In the genomic region with DNA sequence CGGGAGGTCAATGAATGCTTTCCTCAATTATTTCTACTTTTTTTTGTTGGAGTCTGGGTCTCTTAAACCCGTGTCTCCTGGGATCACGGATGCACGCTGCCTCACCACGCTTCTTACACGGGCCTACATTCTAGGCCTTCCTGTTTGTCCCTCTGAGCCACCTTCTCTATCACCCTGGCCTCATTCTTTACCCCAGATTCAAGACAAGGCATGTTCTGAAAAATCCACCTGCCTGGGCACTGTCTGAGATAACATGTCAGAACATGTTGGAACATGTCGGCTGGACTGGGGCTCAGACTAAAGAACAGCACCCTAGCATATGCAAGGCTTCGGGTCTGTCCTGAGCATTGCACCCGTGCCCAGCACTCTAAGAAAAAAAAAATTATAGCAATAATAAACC, we compare ENCODE assay signal across 21 mouse cellular contexts.
DNase-seq lines count a peak whose midpoint lies in the region; ATAC-seq and TF ChIP-seq lines count a peak whose summit lies in the region.
"Had no signal": no experiment of that assay in that cellular context is flagged by ENCODE, and none has a peak within 500 bp of the region (broad histone marks: within the 10 kb centered on the region; RNA-seq: fewer than 3 reads in every experiment).

No protein-coding gene starts in this region.

- TF ChIP-seq POLR2A in CH12.LX (IDR thresholded peaks at IDR 0.05; ENCODE audit: low read depth, low read length) (peak; percentile 20; the same call in 1 of the 2 replicates), ES-Bruce4 (IDR thresholded peaks at IDR 0.05; ENCODE audit: insufficient read depth, low read length) (no peak)

- H3K36me3 ChIP-seq in hindbrain, embryonic 14.5 days (replicated peaks; ENCODE audit: control insufficient read depth, insufficient read depth) = peaks cover 98% of the 10 kb centered on the region
- H3K36me3 ChIP-seq in hindbrain, embryonic 11.5 days (ENCODE audit: control insufficient read depth, insufficient read depth, low read length) = peaks cover 14% of the 10 kb centered on the region
- H3K36me3 ChIP-seq in CH12.LX (replicated peaks in 1 of 2; ENCODE audit: control insufficient read depth in 1 of 2, insufficient read depth in 1 of 2, low read length in 1 of 2) (peaks cover 73 to 88% of the 10 kb centered on the region in 2 experiments), ES-Bruce4 (ENCODE audit: control insufficient read depth, insufficient read depth, low read length, poor library complexity, severe bottlenecking) (no peaks in the 10 kb centered on the region)
- peaks cover 77% of the 10 kb centered on the region for H3K36me3 ChIP-seq in kidney, embryonic 16.5 days (ENCODE audit: insufficient read depth, low read length)

- H3K79me2 ChIP-seq in CH12.LX (replicated peaks; ENCODE audit: control insufficient read depth, extremely low read depth, insufficient read depth, poor library complexity, severe bottlenecking) = peaks cover 23% of the 10 kb centered on the region

- 94% methylated on average over 9 of the region's 9 CpGs for WGBS in hindbrain, embryonic 14.5 days
- 95% methylated on average over 9 of the region's 9 CpGs for WGBS in hindbrain, embryonic 11.5 days
- WGBS in kidney, embryonic 16.5 days = 95% methylated on average over 9 of the region's 9 CpGs

- no peak for TF ChIP-seq RAD21 in CH12.LX (IDR thresholded peaks at IDR 0.05; ENCODE audit: low read depth, low read length)

- no peak overlapping the region for H3K4me3 ChIP-seq in hindbrain, embryonic 14.5 days (replicated peaks; ENCODE audit: low read length)
- no peak overlapping the region for H3K4me3 ChIP-seq in hindbrain, embryonic 11.5 days (ENCODE audit: low read depth, low read length)
- peak overlapping the region in 1 of 3 experiments; percentile 39 for H3K4me3 ChIP-seq in CH12.LX (replicated peaks in 1 of 3; ENCODE audit: low read depth in 2 of 3, low read length in 2 of 3, poor library complexity in 1 of 3)
- H3K4me3 ChIP-seq in ES-Bruce4 (ENCODE audit: low read depth, low read length) = no peak overlapping the region
- H3K4me3 ChIP-seq in kidney, embryonic 16.5 days (ENCODE audit: low read length) = no peak overlapping the region
- H3K4me3 ChIP-seq: embryonic facial prominence, embryonic 10.5 days; embryonic facial prominence, embryonic 12.5 days; forebrain, embryonic 10.5 days; forebrain, embryonic 12.5 days had no signal

- H3K27me3 ChIP-seq in hindbrain, embryonic 14.5 days (ENCODE audit: control insufficient read depth, insufficient read depth, low read length) = no peaks in the 10 kb centered on the region
- no peaks in the 10 kb centered on the region for H3K27me3 ChIP-seq in hindbrain, embryonic 11.5 days (ENCODE audit: control insufficient read depth, insufficient read depth, low read length)
- H3K27me3 ChIP-seq in CH12.LX (replicated peaks) (no peaks in the 10 kb centered on the region), ES-Bruce4 (ENCODE audit: control insufficient read depth, insufficient read depth, low read length, poor library complexity, severe bottlenecking) (no peaks in the 10 kb centered on the region)
- no peaks in the 10 kb centered on the region for H3K27me3 ChIP-seq in kidney, embryonic 16.5 days (ENCODE audit: insufficient read depth, low read length)
- H3K27me3 ChIP-seq: embryonic facial prominence, embryonic 12.5 days; forebrain, embryonic 12.5 days; Patski had no signal

- in situ Hi-C loops in CH12.LX (cut with MboI; ENCODE audit: low pct_ligation_motif_present, low pct_unique_long_range_greater_than_20kb, low sequenced_read_pairs) = loop anchor here (25.0 kb wide), 1 partner anchor 249 kb away; no protein-coding TSS in a partner anchor

- TF ChIP-seq CTCF in CH12.LX (conservative IDR thresholded peaks at IDR 0.05 in 1 of 2, IDR thresholded peaks at IDR 0.05 in 1 of 2; ENCODE audit: low read depth in 2 of 2, low read length in 2 of 2) = no peak
- no peak for TF ChIP-seq CTCF in ES-Bruce4 (IDR thresholded peaks at IDR 0.05; ENCODE audit: low read depth, low read length)

- H3K4me2 ChIP-seq in hindbrain, embryonic 14.5 days (replicated peaks) = no peak overlapping the region
- H3K4me2 ChIP-seq in hindbrain, embryonic 11.5 days (replicated peaks; ENCODE audit: low read depth, low read length) = no peak overlapping the region
- 0 out of 2 replicates have a peak overlapping the region, but pooled peaks have one; percentile 8 for H3K4me2 ChIP-seq in CH12.LX (ENCODE audit: insufficient read depth, low read depth, poor library complexity, severe bottlenecking)
- no peak overlapping the region for H3K4me2 ChIP-seq in kidney, embryonic 16.5 days (replicated peaks; ENCODE audit: low read depth, low read length)
- H3K4me2 ChIP-seq: embryonic facial prominence, embryonic 12.5 days; forebrain, embryonic 12.5 days had no signal

- no peak for ATAC-seq in hindbrain, embryonic 14.5 days (ENCODE audit: low FRiP score)
- ATAC-seq in hindbrain, embryonic 11.5 days (ENCODE audit: low FRiP score) = no peak
- no peak for ATAC-seq in kidney, embryonic 16.5 days (ENCODE audit: low FRiP score, low TSS enrichment)
- ATAC-seq: activated CD4-positive, CD25-positive, alpha-beta regulatory T cell, adult 4 months had no signal

- TF ChIP-seq EP300 in CH12.LX (IDR thresholded peaks at IDR 0.05; ENCODE audit: low read length) (peak; percentile 75; the same call in 1 of the 2 replicates), ES-Bruce4 (IDR thresholded peaks at IDR 0.05; ENCODE audit: insufficient read depth, low read depth, low read length) (peak; percentile 63; the same call in 1 of the 2 replicates)

- no peaks in the 10 kb centered on the region for H3K9me3 ChIP-seq in hindbrain, embryonic 14.5 days (ENCODE audit: control insufficient read depth, low read length)
- H3K9me3 ChIP-seq in hindbrain, embryonic 11.5 days (ENCODE audit: control insufficient read depth, low read length) = no peaks in the 10 kb centered on the region
- H3K9me3 ChIP-seq in CH12.LX (replicated peaks; ENCODE audit: low read length) (no peaks in the 10 kb centered on the region), ES-Bruce4 (replicated peaks; ENCODE audit: control insufficient read depth, insufficient read depth, low read length, poor library complexity, severe bottlenecking) (no peaks in the 10 kb centered on the region)
- H3K9me3 ChIP-seq in kidney, embryonic 16.5 days (ENCODE audit: low read length) = no peaks in the 10 kb centered on the region
- H3K9me3 ChIP-seq: embryonic facial prominence, embryonic 10.5 days; embryonic facial prominence, embryonic 12.5 days; forebrain, embryonic 10.5 days; forebrain, embryonic 12.5 days; G1E had no signal

- peaks cover 15% of the 10 kb centered on the region for H3K4me1 ChIP-seq in hindbrain, embryonic 14.5 days (replicated peaks; ENCODE audit: control insufficient read depth, insufficient read depth, low read length)
- no peaks in the 10 kb centered on the region; the same call in 1 of the 2 replicates for H3K4me1 ChIP-seq in hindbrain, embryonic 11.5 days (replicated peaks; ENCODE audit: control insufficient read depth, insufficient read depth, low read length)
- H3K4me1 ChIP-seq in CH12.LX (ENCODE audit: control insufficient read depth in 1 of 2, insufficient read depth in 2 of 2) (peaks cover 43 to 71% of the 10 kb centered on the region in 2 experiments), ES-Bruce4 (ENCODE audit: control insufficient read depth, insufficient read depth, low read length) (peaks cover 11% of the 10 kb centered on the region)
- peaks cover 10% of the 10 kb centered on the region for H3K4me1 ChIP-seq in kidney, embryonic 16.5 days (ENCODE audit: insufficient read depth, low read length)
- H3K4me1 ChIP-seq: embryonic facial prominence, embryonic 12.5 days had no signal

- 0 out of 2 replicates have a peak overlapping the region, but pooled peaks have one; percentile 32 for H3K27ac ChIP-seq in hindbrain, embryonic 14.5 days
- H3K27ac ChIP-seq in hindbrain, embryonic 11.5 days (ENCODE audit: low read depth, low read length) = no peak overlapping the region
- peak overlapping the region; percentile 98 for H3K27ac ChIP-seq in CH12.LX (ENCODE audit: insufficient read depth, low read depth)
- H3K27ac ChIP-seq in ES-Bruce4 (ENCODE audit: insufficient read depth, low read length) = peak overlapping the region; percentile 48
- H3K27ac ChIP-seq in kidney, embryonic 16.5 days (ENCODE audit: low read length) = no peak overlapping the region
- H3K27ac ChIP-seq: embryonic facial prominence, embryonic 10.5 days; embryonic facial prominence, embryonic 12.5 days; forebrain, embryonic 10.5 days had no signal

- dilution Hi-C loops in CH12.LX (cut with MboI; ENCODE audit: extremely low pct_ligation_motif_present, extremely low pct_unique_long_range_greater_than_20kb, low sequenced_read_pairs) = no loop called here

- H3K9ac ChIP-seq in hindbrain, embryonic 14.5 days = no peak overlapping the region
- H3K9ac ChIP-seq in hindbrain, embryonic 11.5 days (ENCODE audit: low read depth, low read length) = no peak overlapping the region
- H3K9ac ChIP-seq in CH12.LX (ENCODE audit: insufficient read depth, low read depth) (peak overlapping the region; percentile 46), ES-Bruce4 (ENCODE audit: low read depth, poor library complexity, severe bottlenecking) (no peak overlapping the region)
- H3K9ac ChIP-seq in kidney, embryonic 16.5 days (replicated peaks; ENCODE audit: low read length) = no peak overlapping the region
- H3K9ac ChIP-seq: embryonic facial prominence, embryonic 12.5 days; forebrain, embryonic 12.5 days had no signal

- DNase-seq in hindbrain, embryonic 14.5 days (ENCODE audit: low spot score) = no peak
- no peak for DNase-seq in hindbrain, embryonic 11.5 days (ENCODE audit: low spot score)
- peak; percentile 70 for DNase-seq in CH12.LX (ENCODE audit: extremely low read depth)
- DNase-seq in fat pad, adult 2 months (ENCODE audit: extremely low read depth, low read depth, low spot score) = peak; percentile 39
- DNase-seq in lung, postnatal 25 days (ENCODE audit: low spot score) = no peak
- no peak for DNase-seq in adrenal gland, adult 8-10 months
- DNase-seq: adrenal gland, postnatal 10 days; adrenal gland, postnatal 25 days; cerebellum, adult 11 months; cerebellum, adult 18-20 months; cerebellum, postnatal 10 days; cerebellum, postnatal 25 days had no signal

TF ChIP-seq in CH12.LX, 34 proteins besides CTCF, POLR2A, EP300 and RAD21 (continues in another document):
- TF ChIP-seq UBTF (IDR thresholded peaks at IDR 0.05; ENCODE audit: low read depth, low read length) (no peak), BHLHE40 (IDR thresholded peaks at IDR 0.05; ENCODE audit: low read depth, low read length) (peak; percentile 68), MAZ (IDR thresholded peaks at IDR 0.05; ENCODE audit: low read depth, low read length) (no peak), GABPA (IDR thresholded peaks at IDR 0.05; ENCODE audit: insufficient replicate concordance, low read depth, low read length) (no peak), MAX (IDR thresholded peaks at IDR 0.05; ENCODE audit: low read length) (peak; percentile 64; the same call in 1 of the 2 replicates), ZNF384 (IDR thresholded peaks at IDR 0.05; ENCODE audit: low read depth, low read length) (0 out of 2 replicates have a peak, but pooled peaks have one; percentile 5), MXI1 (IDR thresholded peaks at IDR 0.05; ENCODE audit: low read depth, low read length) (no peak), NELFE (IDR thresholded peaks at IDR 0.05; ENCODE audit: low read depth, low read length) (no peak), NRF1 (IDR thresholded peaks at IDR 0.05; ENCODE audit: low read depth, low read length) (no peak)

Comparison
In these comparisons a context has a peak if more than half of its experiments do, and no peak if none do; other contexts are left out.
1. H3K27ac ChIP-seq: peak in hindbrain, embryonic 14.5 days (single experiment), CH12.LX (single experiment) and ES-Bruce4 (single experiment); none in hindbrain, embryonic 11.5 days (single experiment) and kidney, embryonic 16.5 days (single experiment).
2. DNase-seq: peak in CH12.LX (single experiment) and fat pad, adult 2 months (single experiment); none in hindbrain, embryonic 14.5 days (single experiment), hindbrain, embryonic 11.5 days (single experiment), lung, postnatal 25 days (single experiment) and adrenal gland, adult 8-10 months (single experiment).